Mouse (Mus musculus) lung, embryonic 16.5 days (tissue): ENCODE data around the gene Mical2. TPM values are rescaled to one million over a fixed set of nuclear protein-coding genes. Genes with fewer than 3 reads are reported as not detected.
A peak's percentile ranks its signal among the peaks of the same experiment; 100 is the strongest.

Experiments used
- ATAC-seq: fragments of 200-750 bp; cut with Nextera tagmentation; 2 replicates; pipeline ENCODE4 v1.8.0; 2017; ENCODE audit warnings: low read depth, mild to moderate bottlenecking, moderate library complexity
- H3K27ac ChIP-seq: fragments of 300-500 bp; sonication (generic); 2 replicates; pipeline ENCODE4 v1.5.1; 2014; ENCODE audit warnings: mild to moderate bottlenecking, control low read depth, low read length
- H3K27me3 ChIP-seq: fragments of 300-500 bp; sonication (generic); 2 replicates; pipeline ENCODE4 v1.6.1; 2014; ENCODE audit warnings: low read depth, low read length, mixed read lengths; ENCODE audit not compliant: control insufficient read depth, insufficient read depth
- H3K36me3 ChIP-seq: fragments of 300-500 bp; sonication (generic); 2 replicates; pipeline ENCODE4 v1.6.1; 2014; ENCODE audit warnings: low read length; ENCODE audit not compliant: control insufficient read depth, insufficient read depth
- H3K4me1 ChIP-seq: fragments of 300-500 bp; sonication (generic); replicated peaks from 2 replicates; pipeline ENCODE4 v1.6.1; 2014; ENCODE audit warnings: low read length, mixed read lengths; ENCODE audit not compliant: control insufficient read depth, insufficient read depth
- H3K4me2 ChIP-seq: fragments of 300-500 bp; sonication (generic); 2 replicates; pipeline ENCODE4 v1.6.1; 2014; ENCODE audit warnings: low read depth, low read length, control low read depth
- H3K4me3 ChIP-seq: fragments of 300-500 bp; sonication (generic); 2 replicates; pipeline ENCODE4 v1.5.1; 2014; ENCODE audit warnings: mild to moderate bottlenecking, low read length, control low read depth
- H3K9ac ChIP-seq: fragments of 300-500 bp; sonication (generic); 2 replicates; pipeline ENCODE4 v1.6.1; 2014; ENCODE audit warnings: low read length, control low read depth
- H3K9me3 ChIP-seq: fragments of 300-500 bp; sonication (generic); 2 replicates; pipeline ENCODE4 v1.6.1; 2016; ENCODE audit warnings: low read length; ENCODE audit not compliant: control insufficient read depth
- WGBS: fragments of 180-500 bp; shearing (Covaris S2); extraction: QIAGEN DNeasy Blood & Tissue Kit; methylation state at CpG from one replicate; pipeline ENCODE4 v1.1.7; 2014; 5-methylcytosine and 5-hydroxymethylcytosine counted together
- polyA plus RNA-seq: library from polyadenylated mRNA; unstranded; fragments of >200 nt; fragmentation: Nextera tagmentation; extraction: Ambion mirVana; gene quantifications from 2 replicates; pipeline ENCODE4 v1.2.1, GENCODE M21; 2015

Gene Mical2
- polyA plus RNA-seq, 1 experiment from 2014 or later, result 27.3 TPM

GRCm38 (mm10) chr7:112244683-112245082 is 19.0 kb downstream of the Mical2 start:
- WGBS, result 20% methylated on average over 6 of the region's 6 CpGs
- H3K27ac ChIP-seq, result no peak overlapping the region

GRCm38 (mm10) chr7:112245839-112246438 is 20.3 kb downstream of the Mical2 start:
- H3K4me1 ChIP-seq, result peaks cover 36% of the 10 kb centered on the region
- H3K4me3 ChIP-seq, result no peak overlapping the region
- peak overlapping the region; percentile 49; the same call in 1 of the 2 replicates for H3K27ac ChIP-seq
- no peaks in the 10 kb centered on the region for H3K36me3 ChIP-seq
- 71% methylated on average over 4 of the region's 4 CpGs for WGBS
- H3K9me3 ChIP-seq, result no peaks in the 10 kb centered on the region
- no peak overlapping the region for H3K9ac ChIP-seq
- no peak for ATAC-seq
- no peak overlapping the region for H3K4me2 ChIP-seq
- no peaks in the 10 kb centered on the region for H3K27me3 ChIP-seq

More at GRCm38 (mm10) chr7:112244683-112245082, 19.0 kb downstream of the Mical2 start:
- no peak for ATAC-seq
- H3K4me2 ChIP-seq, result no peak overlapping the region
- no peak overlapping the region for H3K4me3 ChIP-seq
- H3K9me3 ChIP-seq, result no peaks in the 10 kb centered on the region
- H3K9ac ChIP-seq, result no peak overlapping the region
- H3K4me1 ChIP-seq, result peaks cover 39% of the 10 kb centered on the region
- H3K36me3 ChIP-seq, result no peaks in the 10 kb centered on the region
- no peaks in the 10 kb centered on the region for H3K27me3 ChIP-seq

- no peaks in the 10 kb centered on the region for H3K9me3 ChIP-seq
- H3K4me1 ChIP-seq, result peaks cover 32% of the 10 kb centered on the region
- H3K4me3 ChIP-seq, result no peak overlapping the region
- WGBS, result 69% methylated on average over 4 of the region's 4 CpGs
- no peak overlapping the region for H3K9ac ChIP-seq
- no peak overlapping the region for H3K4me2 ChIP-seq
- no peaks in the 10 kb centered on the region for H3K36me3 ChIP-seq
- ATAC-seq, result no peak
- peak overlapping the region; percentile 49; the same call in 1 of the 2 replicates for H3K27ac ChIP-seq
- H3K27me3 ChIP-seq, result no peaks in the 10 kb centered on the region
Observed at GRCm38 (mm10) chr7:112246442-112246841, 20.8 kb downstream of the Mical2 start.

- H3K4me3 ChIP-seq, result no peak overlapping the region
- H3K4me1 ChIP-seq, result peaks cover 40% of the 10 kb centered on the region
- no peaks in the 10 kb centered on the region for H3K27me3 ChIP-seq
- H3K27ac ChIP-seq, result no peak overlapping the region
- 70% methylated on average over 3 of the region's 3 CpGs for WGBS
- H3K9me3 ChIP-seq, result no peaks in the 10 kb centered on the region
- H3K9ac ChIP-seq, result no peak overlapping the region
- no peaks in the 10 kb centered on the region for H3K36me3 ChIP-seq
- ATAC-seq, result no peak
- H3K4me2 ChIP-seq, result no peak overlapping the region
Observed at GRCm38 (mm10) chr7:112247890-112248289, 22.2 kb downstream of the Mical2 start.

- ATAC-seq, result no peak
Observed at GRCm38 (mm10) chr7:112249476-112249875, 23.8 kb downstream of the Mical2 start.

GRCm38 (mm10) chr7:112252065-112252464 is 26.4 kb downstream of the Mical2 start:
- H3K27me3 ChIP-seq, result no peaks in the 10 kb centered on the region
- no peak overlapping the region for H3K4me2 ChIP-seq
- H3K9me3 ChIP-seq, result no peaks in the 10 kb centered on the region
- no peak overlapping the region for H3K9ac ChIP-seq
- ATAC-seq, result peak; percentile 48
- H3K36me3 ChIP-seq, result no peaks in the 10 kb centered on the region
- peaks cover 16% of the 10 kb centered on the region for H3K4me1 ChIP-seq
- WGBS, result 37% methylated on average over 5 of the region's 5 CpGs
- H3K4me3 ChIP-seq, result no peak overlapping the region
- peak overlapping the region; percentile 33 for H3K27ac ChIP-seq

More at GRCm38 (mm10) chr7:112249476-112249875, 23.8 kb downstream of the Mical2 start:
- H3K9ac ChIP-seq, result no peak overlapping the region
- 66% methylated on average over 4 of the region's 4 CpGs for WGBS
- no peaks in the 10 kb centered on the region for H3K9me3 ChIP-seq
- no peak overlapping the region for H3K27ac ChIP-seq
- no peaks in the 10 kb centered on the region for H3K36me3 ChIP-seq
- H3K27me3 ChIP-seq, result no peaks in the 10 kb centered on the region
- H3K4me2 ChIP-seq, result no peak overlapping the region
- peaks cover 30% of the 10 kb centered on the region for H3K4me1 ChIP-seq
- no peak overlapping the region for H3K4me3 ChIP-seq

- Histone ChIP-seq H3K9ac (no peak overlapping the region), H3K4me2 (no peak overlapping the region), H3K4me3 (no peak overlapping the region), H3K9me3 (no peaks in the 10 kb centered on the region), H3K36me3 (no peaks in the 10 kb centered on the region), H3K27me3 (no peaks in the 10 kb centered on the region), H3K4me1 (peaks cover 31% of the 10 kb centered on the region), H3K27ac (peak overlapping the region; percentile 77)
- WGBS, result 50% methylated on average over 3 of the region's 3 CpGs
- ATAC-seq, result peak; percentile 68
Observed at GRCm38 (mm10) chr7:112254233-112254632, 28.6 kb downstream of the Mical2 start.

- no peak overlapping the region for H3K4me2 ChIP-seq
- no peaks in the 10 kb centered on the region for H3K9me3 ChIP-seq
- no peak overlapping the region for H3K27ac ChIP-seq
- 54% methylated on average over 3 of the region's 3 CpGs for WGBS
- no peaks in the 10 kb centered on the region for H3K27me3 ChIP-seq
- H3K9ac ChIP-seq, result no peak overlapping the region
- peaks cover 30% of the 10 kb centered on the region for H3K4me1 ChIP-seq
- H3K4me3 ChIP-seq, result no peak overlapping the region
- H3K36me3 ChIP-seq, result no peaks in the 10 kb centered on the region
- no peak for ATAC-seq
Observed at GRCm38 (mm10) chr7:112255248-112255866, 29.7 kb downstream of the Mical2 start.

GRCm38 (mm10) chr7:112258338-112258903 is 32.8 kb downstream of the Mical2 start:
- H3K9ac ChIP-seq, result no peak overlapping the region
- no peak overlapping the region for H3K4me2 ChIP-seq
- ATAC-seq, result peak; percentile 52
- peaks cover 22% of the 10 kb centered on the region for H3K4me1 ChIP-seq
- WGBS, result 41% methylated on average over 4 of the region's 4 CpGs
- peak overlapping the region; percentile 24; the same call in 1 of the 2 replicates for H3K27ac ChIP-seq
- H3K9me3 ChIP-seq, result no peaks in the 10 kb centered on the region
- no peaks in the 10 kb centered on the region for H3K36me3 ChIP-seq
- no peaks in the 10 kb centered on the region for H3K27me3 ChIP-seq
- no peak overlapping the region for H3K4me3 ChIP-seq
